Mouse (Mus musculus): Measurements from ENCODE around the gene Tbx1. TPM values are rescaled to one million over a fixed set of nuclear protein-coding genes. Genes with fewer than 3 reads are reported as not detected.

Gene Tbx1
- polyA plus RNA-seq, 1 experiment: 16.9 TPM

DNA sequence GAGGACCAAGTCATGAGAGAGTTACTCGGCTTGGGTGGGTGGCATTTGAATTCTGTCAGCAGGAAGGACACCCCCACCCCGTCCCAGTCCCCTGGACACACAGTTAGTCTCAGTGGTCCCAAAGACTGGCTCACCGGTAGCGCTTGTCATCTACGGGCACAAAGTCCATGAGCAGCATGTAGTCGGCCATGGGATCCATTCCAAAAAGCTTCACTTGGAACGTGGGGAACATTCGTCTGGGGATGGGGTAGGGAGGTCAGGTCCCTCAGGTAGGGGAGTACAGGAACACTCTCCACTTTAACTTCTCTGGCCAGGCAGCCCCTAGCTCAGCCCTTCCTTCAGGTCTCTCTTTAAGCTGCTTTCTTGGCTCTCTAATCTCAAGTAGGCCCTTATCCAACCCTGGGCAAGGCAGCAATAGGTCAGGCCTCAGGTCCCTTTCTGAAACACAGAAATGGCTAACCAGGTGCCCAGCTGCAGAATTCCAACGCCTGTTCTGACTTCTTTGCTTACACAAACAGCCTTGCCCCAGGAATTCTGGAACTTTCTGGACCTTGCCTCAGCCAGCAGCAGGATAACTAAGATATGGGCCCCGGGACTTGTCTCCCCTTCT is 5.5 kb downstream of the Tbx1 start:
- Histone ChIP-seq H3K4me2 (ENCODE audit: low read depth) (peak overlapping the region; percentile 95), H3K4me3 (peak overlapping the region; percentile 85)

DNA sequence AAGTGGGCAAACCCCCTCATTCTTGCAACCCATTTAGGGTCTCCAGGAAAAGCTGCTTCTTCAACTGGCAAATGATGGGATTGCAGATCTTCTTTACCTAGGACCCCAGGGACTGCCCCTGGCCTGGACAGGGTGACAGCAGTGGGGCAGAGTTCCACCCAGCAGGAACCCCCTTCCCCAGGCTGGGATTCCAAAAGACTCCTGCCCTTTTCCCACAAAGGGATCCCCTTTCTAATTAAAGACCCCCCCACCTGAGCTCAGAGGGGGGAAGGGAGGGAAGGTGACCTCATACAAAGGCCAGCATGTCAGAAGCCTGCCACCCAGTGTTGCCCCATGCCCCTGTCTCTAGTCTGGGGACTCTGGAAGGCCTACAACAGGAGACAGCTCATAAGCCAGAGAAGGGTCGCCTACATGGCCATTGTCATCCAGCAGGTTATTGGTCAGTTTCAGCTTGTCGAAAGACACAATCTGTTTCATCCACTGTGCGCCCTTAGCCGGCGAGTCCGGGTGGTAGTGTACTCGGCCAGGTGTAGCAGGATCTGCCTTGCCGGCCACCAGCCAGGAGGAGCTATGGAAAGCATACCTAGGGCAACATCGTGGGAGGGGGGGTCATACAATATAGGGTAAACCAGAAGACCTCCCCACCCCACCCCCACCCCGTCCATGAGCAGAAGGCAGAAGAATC is 6.7 kb downstream of the Tbx1 start:
- Histone ChIP-seq H3K27me3 (ENCODE audit: control insufficient read depth, insufficient read depth, insufficient read length) (no peaks in the 10 kb centered on the region), H3K79me2 (ENCODE audit: control insufficient read depth, insufficient read depth) (peaks cover 12% of the 10 kb centered on the region), H3ac (ENCODE audit: control insufficient read depth, insufficient read length) (no peak overlapping the region), H3K36me3 (ENCODE audit: control insufficient read depth, insufficient read depth) (no peaks in the 10 kb centered on the region), H3K4me2 (ENCODE audit: low read depth) (no peak overlapping the region), H3K4me3 (no peak overlapping the region)
- TF ChIP-seq TCF12 (IDR thresholded peaks at IDR 0.05; ENCODE audit: insufficient read depth, poor library complexity, severe bottlenecking) (no peak), USF1 (IDR thresholded peaks at IDR 0.05; ENCODE audit: low read depth) (no peak), MYOD1 (IDR thresholded peaks at IDR 0.05; ENCODE audit: control insufficient read depth in 1 of 3, insufficient read length in 2 of 3, low read depth in 2 of 3) (no peak), SRF (IDR thresholded peaks at IDR 0.05; ENCODE audit: control insufficient read depth, insufficient read length, low read depth) (no peak), POLR2A (IDR thresholded peaks at IDR 0.05; ENCODE audit: insufficient read length, low read depth) (no peak), MAX (IDR thresholded peaks at IDR 0.05; ENCODE audit: low read depth) (no peak), E2F4 (IDR thresholded peaks at IDR 0.05; ENCODE audit: insufficient read depth) (no peak), REST (IDR thresholded peaks at IDR 0.05; ENCODE audit: insufficient read depth, insufficient read length) (no peak), POLR2AphosphoS2 (IDR thresholded peaks at IDR 0.05; ENCODE audit: insufficient read length, low read depth) (no peak), MYOG (IDR thresholded peaks at IDR 0.05; ENCODE audit: control insufficient read depth in 1 of 3, insufficient read depth in 1 of 3, insufficient read length in 2 of 3, low read depth in 2 of 3) (no peak), CEBPB (IDR thresholded peaks at IDR 0.05; ENCODE audit: insufficient read depth, poor library complexity, severe bottlenecking) (no peak), TCF3 (IDR thresholded peaks at IDR 0.05; ENCODE audit: insufficient read length, low read depth) (no peak)

More for the DNA sequence above, 5.5 kb downstream of the Tbx1 start:
- H3ac ChIP-seq (ENCODE audit: control insufficient read depth, insufficient read length): peak overlapping the region; percentile 90
- TF ChIP-seq MYOD1 (IDR thresholded peaks at IDR 0.05; ENCODE audit: control insufficient read depth in 1 of 3, insufficient read length in 2 of 3, low read depth in 2 of 3) (no peak), USF1 (IDR thresholded peaks at IDR 0.05; ENCODE audit: low read depth) (no peak), TCF12 (IDR thresholded peaks at IDR 0.05; ENCODE audit: insufficient read depth, poor library complexity, severe bottlenecking) (no peak), CEBPB (IDR thresholded peaks at IDR 0.05; ENCODE audit: insufficient read depth, poor library complexity, severe bottlenecking) (no peak)
- peaks cover 12% of the 10 kb centered on the region for H3K79me2 ChIP-seq (ENCODE audit: control insufficient read depth, insufficient read depth)
- H3K27me3 ChIP-seq (ENCODE audit: control insufficient read depth, insufficient read depth, insufficient read length): no peaks in the 10 kb centered on the region
- no peaks in the 10 kb centered on the region for H3K36me3 ChIP-seq (ENCODE audit: control insufficient read depth, insufficient read depth)

DNA sequence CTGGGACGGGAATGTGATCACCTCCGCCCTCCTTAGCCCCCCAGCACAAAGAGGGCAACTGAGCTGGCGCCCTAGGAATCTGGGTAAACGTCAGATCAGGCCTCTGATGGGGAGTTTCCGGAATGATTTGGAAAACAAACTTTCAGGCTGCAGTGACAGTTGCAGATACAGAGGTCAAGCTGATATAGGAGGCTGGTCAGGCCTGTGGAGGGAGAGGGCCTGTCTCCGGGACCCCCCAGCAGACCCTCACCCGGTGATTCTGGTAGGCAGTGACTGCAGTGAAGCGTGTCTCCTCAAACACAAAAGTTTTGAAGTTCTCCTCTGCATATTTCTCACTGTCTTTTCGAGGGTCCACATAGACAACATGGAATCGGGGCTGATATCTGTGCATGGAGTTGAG is 7.3 kb downstream of the Tbx1 start:
- TF ChIP-seq MAX (IDR thresholded peaks at IDR 0.05; ENCODE audit: low read depth) (no peak), TCF3 (IDR thresholded peaks at IDR 0.05; ENCODE audit: insufficient read length, low read depth) (no peak), E2F4 (IDR thresholded peaks at IDR 0.05; ENCODE audit: insufficient read depth) (no peak), SRF (IDR thresholded peaks at IDR 0.05; ENCODE audit: control insufficient read depth, insufficient read length, low read depth) (no peak), MYOD1 (IDR thresholded peaks at IDR 0.05; ENCODE audit: control insufficient read depth in 1 of 3, insufficient read length in 2 of 3, low read depth in 2 of 3) (no peak), USF1 (IDR thresholded peaks at IDR 0.05; ENCODE audit: low read depth) (no peak), MYOG (IDR thresholded peaks at IDR 0.05; ENCODE audit: control insufficient read depth in 1 of 3, insufficient read depth in 1 of 3, insufficient read length in 2 of 3, low read depth in 2 of 3) (no peak), TCF12 (IDR thresholded peaks at IDR 0.05; ENCODE audit: insufficient read depth, poor library complexity, severe bottlenecking) (no peak), REST (IDR thresholded peaks at IDR 0.05; ENCODE audit: insufficient read depth, insufficient read length) (no peak), CEBPB (IDR thresholded peaks at IDR 0.05; ENCODE audit: insufficient read depth, poor library complexity, severe bottlenecking) (no peak), POLR2A (IDR thresholded peaks at IDR 0.05; ENCODE audit: insufficient read length, low read depth) (no peak), POLR2AphosphoS2 (IDR thresholded peaks at IDR 0.05; ENCODE audit: insufficient read length, low read depth) (no peak)
- H3K4me3 ChIP-seq: no peak overlapping the region
- H3ac ChIP-seq (ENCODE audit: control insufficient read depth, insufficient read length): no peak overlapping the region
- H3K36me3 ChIP-seq (ENCODE audit: control insufficient read depth, insufficient read depth): no peaks in the 10 kb centered on the region
- no peaks in the 10 kb centered on the region for H3K27me3 ChIP-seq (ENCODE audit: control insufficient read depth, insufficient read depth, insufficient read length)
- H3K79me2 ChIP-seq (ENCODE audit: control insufficient read depth, insufficient read depth): peaks cover 12% of the 10 kb centered on the region
- no peak overlapping the region for H3K4me2 ChIP-seq (ENCODE audit: low read depth)

DNA sequence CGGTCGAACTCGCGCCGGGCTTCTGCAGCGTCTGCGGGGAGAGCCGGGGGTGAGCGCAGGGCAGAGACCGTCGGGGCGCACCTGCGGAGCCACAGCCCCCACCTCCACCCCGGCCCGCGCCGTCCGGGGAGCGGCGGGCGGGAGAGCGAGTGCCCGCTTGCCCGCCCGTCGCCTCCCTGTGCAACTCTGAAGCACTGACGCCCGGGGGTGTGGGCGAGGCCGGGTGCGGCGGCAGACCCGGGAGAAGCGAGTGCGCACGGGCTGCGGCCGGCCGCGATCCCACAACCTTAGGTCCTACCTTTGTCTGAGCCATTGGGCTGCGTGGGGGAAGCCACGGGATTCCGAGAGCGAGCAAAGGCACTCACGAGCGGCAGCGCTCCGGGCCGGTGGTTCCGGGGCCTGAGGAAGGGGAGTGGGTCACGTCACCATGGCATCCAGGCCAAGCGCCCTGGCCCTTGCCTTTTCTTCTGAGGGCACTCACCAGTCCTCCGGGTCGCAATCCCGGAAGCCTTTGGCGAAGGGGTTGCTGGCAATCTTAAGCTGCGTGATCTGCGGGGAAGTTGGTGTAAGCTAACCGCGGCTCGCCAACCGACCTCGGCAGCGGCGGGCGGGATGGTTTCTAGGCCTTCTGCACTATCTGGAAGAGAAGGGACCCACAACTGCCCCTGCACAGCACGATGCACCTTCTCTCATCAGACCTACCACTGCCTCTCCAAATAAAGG is 7.9 kb downstream of the Tbx1 start:
- Histone ChIP-seq H3K4me2 (ENCODE audit: low read depth) (no peak overlapping the region), H3K36me3 (ENCODE audit: control insufficient read depth, insufficient read depth) (no peaks in the 10 kb centered on the region), H3K4me3 (no peak overlapping the region), H3K79me2 (ENCODE audit: control insufficient read depth, insufficient read depth) (peaks cover 12% of the 10 kb centered on the region), H3K27me3 (ENCODE audit: control insufficient read depth, insufficient read depth, insufficient read length) (no peaks in the 10 kb centered on the region), H3ac (ENCODE audit: control insufficient read depth, insufficient read length) (no peak overlapping the region)
- TF ChIP-seq E2F4 (IDR thresholded peaks at IDR 0.05; ENCODE audit: insufficient read depth): no peak
- TF ChIP-seq REST (IDR thresholded peaks at IDR 0.05; ENCODE audit: insufficient read depth, insufficient read length): no peak
- no peak for TF ChIP-seq TCF12 (IDR thresholded peaks at IDR 0.05; ENCODE audit: insufficient read depth, poor library complexity, severe bottlenecking)
- TF ChIP-seq CEBPB (IDR thresholded peaks at IDR 0.05; ENCODE audit: insufficient read depth, poor library complexity, severe bottlenecking): no peak
- no peak for TF ChIP-seq POLR2A (IDR thresholded peaks at IDR 0.05; ENCODE audit: insufficient read length, low read depth)
- TF ChIP-seq SRF (IDR thresholded peaks at IDR 0.05; ENCODE audit: control insufficient read depth, insufficient read length, low read depth): no peak
- no peak for TF ChIP-seq MYOD1 (IDR thresholded peaks at IDR 0.05; ENCODE audit: control insufficient read depth in 1 of 3, insufficient read length in 2 of 3, low read depth in 2 of 3)
- TF ChIP-seq MYOG (IDR thresholded peaks at IDR 0.05; ENCODE audit: control insufficient read depth in 1 of 3, insufficient read depth in 1 of 3, insufficient read length in 2 of 3, low read depth in 2 of 3): no peak
- TF ChIP-seq POLR2AphosphoS2 (IDR thresholded peaks at IDR 0.05; ENCODE audit: insufficient read length, low read depth): no peak
- TF ChIP-seq USF1 (IDR thresholded peaks at IDR 0.05; ENCODE audit: low read depth): no peak
- no peak for TF ChIP-seq MAX (IDR thresholded peaks at IDR 0.05; ENCODE audit: low read depth)
- no peak for TF ChIP-seq TCF3 (IDR thresholded peaks at IDR 0.05; ENCODE audit: insufficient read length, low read depth)
